Mouse (Mus musculus) myocyte (in vitro differentiated cells): Measurements from ENCODE around the gene Epor.

Experiments used
- CEBPB ChIP-seq: IDR thresholded peaks from 2 replicates; pipeline ENCODE4 v1.6.1; 2011; ENCODE audit warnings: mild to moderate bottlenecking, moderate library complexity; ENCODE audit not compliant: poor library complexity, insufficient read depth, severe bottlenecking
- E2F4 ChIP-seq: IDR thresholded peaks from one replicate; pipeline ENCODE4 v1.6.1; 2011; ENCODE audit warnings: mild to moderate bottlenecking, control low read depth, moderate library complexity; ENCODE audit not compliant: insufficient read depth
- MAX ChIP-seq: IDR thresholded peaks from one replicate; pipeline ENCODE4 v1.6.1; 2011; ENCODE audit warnings: low read depth, mild to moderate bottlenecking, control low read depth
- MYOD1 ChIP-seq, 3 experiments: IDR thresholded peaks; one replicate each; pipeline ENCODE4 v1.6.1; 2011; ENCODE audit warnings: control low read depth in 2 of 3, low read depth in 2 of 3, mild to moderate bottlenecking in 2 of 3, moderate library complexity in 1 of 3; ENCODE audit not compliant: insufficient read length in 2 of 3, control insufficient read depth in 1 of 3
- MYOG ChIP-seq, 3 experiments: IDR thresholded peaks; one replicate each; pipeline ENCODE4 v1.6.1; 2011; ENCODE audit warnings: control low read depth in 2 of 3, low read depth in 2 of 3, mild to moderate bottlenecking in 2 of 3; ENCODE audit not compliant: insufficient read length in 2 of 3, control insufficient read depth in 1 of 3, insufficient read depth in 1 of 3
- POLR2A ChIP-seq: IDR thresholded peaks from one replicate; pipeline ENCODE4 v1.6.1; 2011; ENCODE audit warnings: low read depth, mild to moderate bottlenecking, control low read depth, moderate library complexity; ENCODE audit not compliant: insufficient read length
- POLR2AphosphoS2 ChIP-seq: IDR thresholded peaks from one replicate; pipeline ENCODE4 v1.6.1; 2011; ENCODE audit warnings: low read depth, control low read depth; ENCODE audit not compliant: insufficient read length
- REST ChIP-seq: IDR thresholded peaks from one replicate; pipeline ENCODE4 v1.6.1; 2011; ENCODE audit warnings: mild to moderate bottlenecking, control low read depth, moderate library complexity; ENCODE audit not compliant: insufficient read depth, insufficient read length
- SRF ChIP-seq: IDR thresholded peaks from one replicate; pipeline ENCODE4 v1.6.1; 2011; ENCODE audit warnings: low read depth; ENCODE audit not compliant: control insufficient read depth, insufficient read length
- TCF12 ChIP-seq: IDR thresholded peaks from one replicate; pipeline ENCODE4 v1.6.1; 2011; ENCODE audit warnings: mild to moderate bottlenecking, control low read depth; ENCODE audit not compliant: poor library complexity, insufficient read depth, severe bottlenecking
- TCF3 ChIP-seq: IDR thresholded peaks from one replicate; pipeline ENCODE4 v1.6.1; 2011; ENCODE audit warnings: low read depth, control low read depth; ENCODE audit not compliant: insufficient read length
- USF1 ChIP-seq: IDR thresholded peaks from one replicate; pipeline ENCODE4 v1.6.1; 2011; ENCODE audit warnings: low read depth, mild to moderate bottlenecking, control low read depth, moderate library complexity

- TF ChIP-seq POLR2A (no peak), MYOG (IDR thresholded peaks at IDR 0.05; ENCODE audit: control insufficient read depth in 1 of 3, insufficient read depth in 1 of 3, insufficient read length in 2 of 3, low read depth in 2 of 3) (no peak), MAX (no peak), TCF12 (no peak), E2F4 (no peak), CEBPB (no peak), MYOD1 (IDR thresholded peaks at IDR 0.05; ENCODE audit: control insufficient read depth in 1 of 3, insufficient read length in 2 of 3, low read depth in 2 of 3) (no peak), REST (no peak), SRF (no peak), USF1 (no peak), POLR2AphosphoS2 (no peak), TCF3 (no peak)
Observed at GRCm38 (mm10) chr9:21923036-21923435, 40.3 kb downstream of the Epor start.
